Mouse (Mus musculus) kidney, adult 2 months (tissue): ENCODE data around the gene Lrmda.

Source experiments
- CTCF ChIP-seq: fragments of 200-500 bp; conservative IDR thresholded peaks from 2 replicates; pipeline ENCODE4 v1.5.1; 2011; ENCODE audit warnings: low read depth, mild to moderate bottlenecking, control low read depth, low read length, moderate library complexity, mixed read lengths; ENCODE audit not compliant: insufficient read depth, insufficient read length
- POLR2A ChIP-seq: fragments of 200-500 bp; IDR thresholded peaks from one replicate; pipeline ENCODE4 v1.6.1; 2011; ENCODE audit warnings: low read depth, low read length, control low read depth

- no peak for TF ChIP-seq CTCF
- TF ChIP-seq POLR2A = no peak
Observed at GRCm38 (mm10) chr14:22323058-22323457, 303.5 kb downstream of the Lrmda start.
